Mouse (Mus musculus): ENCODE measurements at regions not wholly inside any gene's neighbourhood (a gene's known extent, or its start where the extent isn't known, plus 50 kb on each side); places are given as distances from the start of the nearest gene placed in this dataset.

GRCm38 (mm10) chr10:67623338-67623737, 74.6 kb upstream of the Ado start:
- no peak for TF ChIP-seq CTCF (IDR thresholded peaks at IDR 0.05; ENCODE audit: borderline replicate concordance, insufficient read depth, low read length)
- no peak for TF ChIP-seq POLR2A (IDR thresholded peaks at IDR 0.05; ENCODE audit: low read depth, low read length)

All from embryonic fibroblast, embryonic 13.5 days (primary cell).